Mouse (Mus musculus): ENCODE results near the gene Abcc5. TPM values are rescaled to one million over a fixed set of nuclear protein-coding genes. Genes with fewer than 3 reads are reported as not detected.
A peak's percentile ranks its signal among the peaks of the same experiment; 100 is the strongest.

Abcc5 gene
- polyA plus RNA-seq, 1 experiment = 244 TPM

- peak overlapping the region; percentile 20; the same call in 1 of the 2 replicates for H3K27ac ChIP-seq (ENCODE audit: control insufficient read depth, insufficient read depth, low read length)
- peak; percentile 28 for DNase-seq
Measured at GRCm38 (mm10) chr16:20424719-20425650, 1.2 kb downstream of the Abcc5 start.

GRCm38 (mm10) chr16:20424226-20424663 lies 1.9 kb downstream of the Abcc5 start:
- H3K27me3 ChIP-seq (ENCODE audit: control insufficient read depth, insufficient read depth, low read length) = no peaks in the 10 kb centered on the region
- 92% methylated on average over 7 of the region's 7 CpGs for WGBS
- no peak for DNase-seq
- peaks cover 9% of the 10 kb centered on the region for H3K36me3 ChIP-seq (ENCODE audit: control insufficient read depth, insufficient read depth, low read length)
- H3K4me3 ChIP-seq (ENCODE audit: control insufficient read depth, insufficient read depth, low read length) = no peak overlapping the region
- no peak overlapping the region for H3K27ac ChIP-seq (ENCODE audit: control insufficient read depth, insufficient read depth, low read length)
- H3K4me1 ChIP-seq (replicated peaks; ENCODE audit: control insufficient read depth, insufficient read depth, low read length) = peaks cover 6% of the 10 kb centered on the region
- no peak for TF ChIP-seq POLR2A (IDR thresholded peaks at IDR 0.05; ENCODE audit: control insufficient read depth, extremely low read depth, insufficient read depth, low read length, poor library complexity)
- TF ChIP-seq CTCF (IDR thresholded peaks at IDR 0.05; ENCODE audit: borderline replicate concordance, control insufficient read depth, extremely low read depth, insufficient read depth, low read length, poor library complexity) = no peak

More at GRCm38 (mm10) chr16:20424719-20425650, 1.2 kb downstream of the Abcc5 start:
- WGBS = 60% methylated on average over 10 of the region's 10 CpGs
- peaks cover 9% of the 10 kb centered on the region for H3K36me3 ChIP-seq (ENCODE audit: control insufficient read depth, insufficient read depth, low read length)
- H3K4me1 ChIP-seq (replicated peaks; ENCODE audit: control insufficient read depth, insufficient read depth, low read length) = peaks cover 6% of the 10 kb centered on the region
- TF ChIP-seq CTCF (IDR thresholded peaks at IDR 0.05; ENCODE audit: borderline replicate concordance, control insufficient read depth, extremely low read depth, insufficient read depth, low read length, poor library complexity) (no peak), POLR2A (IDR thresholded peaks at IDR 0.05; ENCODE audit: control insufficient read depth, extremely low read depth, insufficient read depth, low read length, poor library complexity) (no peak)
- H3K4me3 ChIP-seq (ENCODE audit: control insufficient read depth, insufficient read depth, low read length) = peak overlapping the region; percentile 85
- H3K27me3 ChIP-seq (ENCODE audit: control insufficient read depth, insufficient read depth, low read length) = no peaks in the 10 kb centered on the region

GRCm38 (mm10) chr16:20422938-20423730 lies 3.1 kb downstream of the Abcc5 start:
- TF ChIP-seq POLR2A (IDR thresholded peaks at IDR 0.05; ENCODE audit: control insufficient read depth, extremely low read depth, insufficient read depth, low read length, poor library complexity) = no peak
- TF ChIP-seq CTCF (IDR thresholded peaks at IDR 0.05; ENCODE audit: borderline replicate concordance, control insufficient read depth, extremely low read depth, insufficient read depth, low read length, poor library complexity) = no peak
- 94% methylated on average over 6 of the region's 6 CpGs for WGBS
- no peak overlapping the region for H3K4me3 ChIP-seq (ENCODE audit: control insufficient read depth, insufficient read depth, low read length)
- peaks cover 6% of the 10 kb centered on the region for H3K4me1 ChIP-seq (replicated peaks; ENCODE audit: control insufficient read depth, insufficient read depth, low read length)
- no peak for DNase-seq
- H3K27ac ChIP-seq (ENCODE audit: control insufficient read depth, insufficient read depth, low read length) = no peak overlapping the region
- H3K36me3 ChIP-seq (ENCODE audit: control insufficient read depth, insufficient read depth, low read length) = peaks cover 16% of the 10 kb centered on the region
- no peaks in the 10 kb centered on the region for H3K27me3 ChIP-seq (ENCODE audit: control insufficient read depth, insufficient read depth, low read length)

- Histone ChIP-seq H3K36me3 (ENCODE audit: control insufficient read depth, insufficient read depth, low read length) (peaks cover 34% of the 10 kb centered on the region), H3K4me1 (replicated peaks; ENCODE audit: control insufficient read depth, insufficient read depth, low read length) (no peaks in the 10 kb centered on the region), H3K27me3 (ENCODE audit: control insufficient read depth, insufficient read depth, low read length) (no peaks in the 10 kb centered on the region), H3K27ac (ENCODE audit: control insufficient read depth, insufficient read depth, low read length) (no peak overlapping the region), H3K4me3 (ENCODE audit: control insufficient read depth, insufficient read depth, low read length) (no peak overlapping the region)
- 76% methylated on average over 2 of the region's 2 CpGs for WGBS
- DNase-seq = no peak
- no peak for TF ChIP-seq POLR2A (IDR thresholded peaks at IDR 0.05; ENCODE audit: control insufficient read depth, extremely low read depth, insufficient read depth, low read length, poor library complexity)
- TF ChIP-seq CTCF (IDR thresholded peaks at IDR 0.05; ENCODE audit: borderline replicate concordance, control insufficient read depth, extremely low read depth, insufficient read depth, low read length, poor library complexity) = no peak
Measured at GRCm38 (mm10) chr16:20418054-20418453, 8.1 kb downstream of the Abcc5 start.

- Histone ChIP-seq H3K36me3 (ENCODE audit: control insufficient read depth, insufficient read depth, low read length) (peaks cover 30% of the 10 kb centered on the region), H3K27me3 (ENCODE audit: control insufficient read depth, insufficient read depth, low read length) (no peaks in the 10 kb centered on the region), H3K4me1 (replicated peaks; ENCODE audit: control insufficient read depth, insufficient read depth, low read length) (no peaks in the 10 kb centered on the region), H3K4me3 (ENCODE audit: control insufficient read depth, insufficient read depth, low read length) (no peak overlapping the region), H3K27ac (ENCODE audit: control insufficient read depth, insufficient read depth, low read length) (no peak overlapping the region)
- WGBS = 100% methylated on average over 2 of the region's 2 CpGs
- no peak for TF ChIP-seq POLR2A (IDR thresholded peaks at IDR 0.05; ENCODE audit: control insufficient read depth, extremely low read depth, insufficient read depth, low read length, poor library complexity)
- TF ChIP-seq CTCF (IDR thresholded peaks at IDR 0.05; ENCODE audit: borderline replicate concordance, control insufficient read depth, extremely low read depth, insufficient read depth, low read length, poor library complexity) = no peak
- no peak for DNase-seq
Measured at GRCm38 (mm10) chr16:20416262-20416661, 9.9 kb downstream of the Abcc5 start.

GRCm38 (mm10) chr16:20415804-20416203 lies 10.4 kb downstream of the Abcc5 start:
- no peak for DNase-seq
- H3K4me1 ChIP-seq (replicated peaks; ENCODE audit: control insufficient read depth, insufficient read depth, low read length) = no peaks in the 10 kb centered on the region
- H3K27ac ChIP-seq (ENCODE audit: control insufficient read depth, insufficient read depth, low read length) = no peak overlapping the region
- H3K27me3 ChIP-seq (ENCODE audit: control insufficient read depth, insufficient read depth, low read length) = no peaks in the 10 kb centered on the region
- H3K4me3 ChIP-seq (ENCODE audit: control insufficient read depth, insufficient read depth, low read length) = no peak overlapping the region
- 90% methylated on average over 6 of the region's 6 CpGs for WGBS
- peaks cover 25% of the 10 kb centered on the region for H3K36me3 ChIP-seq (ENCODE audit: control insufficient read depth, insufficient read depth, low read length)
- TF ChIP-seq POLR2A (IDR thresholded peaks at IDR 0.05; ENCODE audit: control insufficient read depth, extremely low read depth, insufficient read depth, low read length, poor library complexity) (no peak), CTCF (IDR thresholded peaks at IDR 0.05; ENCODE audit: borderline replicate concordance, control insufficient read depth, extremely low read depth, insufficient read depth, low read length, poor library complexity) (no peak)
